Comparison of ENCODE assay signal across 8 mouse cellular contexts in the genomic region with DNA sequence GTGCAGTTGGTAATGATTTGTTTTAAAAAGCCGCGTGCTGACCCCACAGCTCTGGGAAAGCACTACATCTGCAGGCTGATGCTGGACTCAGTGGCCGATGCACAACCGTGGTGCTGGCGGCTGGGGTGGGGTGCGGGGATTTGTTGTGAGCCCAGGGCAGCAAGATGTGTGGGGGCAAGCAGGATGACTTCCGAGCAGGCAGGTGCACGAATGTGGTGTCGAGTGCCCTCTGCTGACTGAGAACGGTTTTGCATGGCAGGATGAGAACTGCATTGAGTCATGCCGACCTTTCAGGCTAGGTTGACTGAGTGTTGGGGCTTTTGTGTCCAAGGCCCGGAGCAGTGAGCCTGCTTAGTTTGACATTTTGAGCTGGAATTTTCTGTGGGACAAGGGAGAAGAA. TPM values are rescaled to one million over a fixed set of nuclear protein-coding genes. Genes with fewer than 3 reads are reported as not detected.
DNase-seq lines count a peak whose midpoint lies in the region; ATAC-seq and TF ChIP-seq lines count a peak whose summit lies in the region.

No protein-coding gene starts in this region.

- no peaks in the 10 kb centered on the region for H3K9me3 ChIP-seq in embryonic facial prominence, embryonic 10.5 days
- no peaks in the 10 kb centered on the region for H3K9me3 ChIP-seq in limb, embryonic 12.5 days
- no peaks in the 10 kb centered on the region for H3K9me3 ChIP-seq in midbrain, postnatal 0 days (ENCODE audit: low read length)

- peak; percentile 44 for DNase-seq in 3134 (ENCODE audit: extremely low read depth, insufficient read length, low spot score)
- DNase-seq in adrenal gland, postnatal 10 days: peak; percentile 89
- DNase-seq in embryonic facial prominence, embryonic 10.5 days (ENCODE audit: low spot score): peak; percentile 82
- DNase-seq in heart, adult 8-10 months (ENCODE audit: low spot score): peak; percentile 41
- peak; percentile 69 for DNase-seq in kidney, adult 9 months
- peak; percentile 79 for DNase-seq in midbrain, postnatal 0 days (ENCODE audit: low spot score)
- peak; percentile 51 to 84 for DNase-seq in spleen, postnatal 4 days (ENCODE audit: low spot score in 2 of 2)

- no peaks in the 10 kb centered on the region for H3K36me3 ChIP-seq in embryonic facial prominence, embryonic 10.5 days (replicated peaks)
- H3K36me3 ChIP-seq in limb, embryonic 12.5 days: no peaks in the 10 kb centered on the region
- no peaks in the 10 kb centered on the region for H3K36me3 ChIP-seq in midbrain, postnatal 0 days (ENCODE audit: insufficient read depth, low read length)

- no peak overlapping the region for H3K9ac ChIP-seq in limb, embryonic 12.5 days (replicated peaks)
- no peak overlapping the region for H3K9ac ChIP-seq in midbrain, postnatal 0 days (replicated peaks; ENCODE audit: low read length, poor library complexity, severe bottlenecking)

- peak overlapping the region; percentile 28; the same call in 1 of the 2 replicates for H3K4me3 ChIP-seq in embryonic facial prominence, embryonic 10.5 days
- H3K4me3 ChIP-seq in limb, embryonic 12.5 days (replicated peaks): no peak overlapping the region
- H3K4me3 ChIP-seq in midbrain, postnatal 0 days (ENCODE audit: low read depth, low read length): peak overlapping the region; percentile 22

- peak; percentile 91 for TF ChIP-seq CTCF in midbrain, postnatal 0 days (IDR thresholded peaks at IDR 0.05)

- peaks cover 16% of the 10 kb centered on the region for H3K4me1 ChIP-seq in embryonic facial prominence, embryonic 10.5 days
- H3K4me1 ChIP-seq in limb, embryonic 12.5 days (replicated peaks): no peaks in the 10 kb centered on the region
- no peaks in the 10 kb centered on the region for H3K4me1 ChIP-seq in midbrain, postnatal 0 days (ENCODE audit: insufficient read depth, low read length)

- no peak for ATAC-seq in limb, embryonic 12.5 days (ENCODE audit: insufficient number of reproducible peaks, insufficient read depth, low FRiP score, low TSS enrichment, low read depth)
- peak; percentile 52 for ATAC-seq in midbrain, postnatal 0 days (ENCODE audit: low FRiP score)

- H3K4me2 ChIP-seq in limb, embryonic 12.5 days: peak overlapping the region; percentile 47
- H3K4me2 ChIP-seq in midbrain, postnatal 0 days (ENCODE audit: low read depth, low read length, poor library complexity, severe bottlenecking): peak overlapping the region; percentile 51

- 11% methylated on average over 12 of the region's 12 CpGs for WGBS in embryonic facial prominence, embryonic 10.5 days
- 12% methylated on average over 12 of the region's 12 CpGs for WGBS in limb, embryonic 12.5 days
- WGBS in midbrain, postnatal 0 days: 7% methylated on average over 12 of the region's 12 CpGs

- H3K27me3 ChIP-seq in embryonic facial prominence, embryonic 10.5 days (replicated peaks; ENCODE audit: low read depth, poor library complexity, severe bottlenecking): peaks cover 57% of the 10 kb centered on the region
- peaks cover 23% of the 10 kb centered on the region for H3K27me3 ChIP-seq in limb, embryonic 12.5 days
- no peaks in the 10 kb centered on the region; the same call in 1 of the 2 replicates for H3K27me3 ChIP-seq in midbrain, postnatal 0 days (ENCODE audit: insufficient read depth, low read length)

- H3K27ac ChIP-seq in embryonic facial prominence, embryonic 10.5 days (replicated peaks): no peak overlapping the region
- no peak overlapping the region for H3K27ac ChIP-seq in limb, embryonic 12.5 days
- no peak overlapping the region for H3K27ac ChIP-seq in midbrain, postnatal 0 days (ENCODE audit: low read depth, low read length)

RNA-seq across cellular contexts. Expression of a gene that starts 42.4 kb away (rescaled TPM):
- under 1 TPM in 1 of 2 experiments, not detected in 1; 0.09 TPM for total RNA-seq in adrenal gland, postnatal 10 days (2021)
- polyA plus RNA-seq in embryonic facial prominence, embryonic 10.5 days (2016; fragmentation: Nextera tagmentation; extraction: Ambion mirVana): 0.75 and 0.87 TPM in 2 replicates
- total RNA-seq in heart, adult 8-10 months (2022): under 1 TPM in 1 of 4 experiments, not detected in 3; 0.09 TPM
- polyA plus RNA-seq in limb, embryonic 12.5 days (2016; fragmentation: Nextera tagmentation; extraction: Ambion mirVana): 0.26 and 0.35 TPM in 2 replicates
- 1.4 and 3.7 TPM in 2 replicates for total RNA-seq in midbrain, postnatal 0 days (2014; rRNA removed)
- polyA plus RNA-seq in midbrain, postnatal 0 days (2015; fragmentation: Nextera tagmentation; extraction: Ambion mirVana): 0.43 and 0.44 TPM in 2 replicates
